Comparison of ENCODE assay signal across 9 mouse cellular contexts in genomic region chr5:136051231-136052085, GRCm38 (mm10). TPM values are rescaled to one million over a fixed set of nuclear protein-coding genes. Genes with fewer than 3 reads are reported as not detected.
DNase-seq lines count a peak whose midpoint lies in the region; ATAC-seq lines count a peak whose summit lies in the region.
"Had no signal": no experiment of that assay in that cellular context is flagged by ENCODE, and none has a peak within 500 bp of the region (broad histone marks: within the 10 kb centered on the region; RNA-seq: fewer than 3 reads in every experiment).

No protein-coding gene starts in this region.

- peaks cover 12% of the 10 kb centered on the region for H3K4me1 ChIP-seq in heart, embryonic 11.5 days (ENCODE audit: control insufficient read depth, insufficient read depth, low read length)

- peak overlapping the region; percentile 77 for H3K27ac ChIP-seq in heart, embryonic 11.5 days (ENCODE audit: low read depth, low read length)

- peak; percentile 26 to 31 for DNase-seq in layer of hippocampus, postnatal 10 days (ENCODE audit: low spot score in 2 of 2)
- no peak for DNase-seq in layer of hippocampus, postnatal 25 days (ENCODE audit: extremely low spot score in 1 of 2, low spot score in 1 of 2)
- peak; percentile 95 for DNase-seq in embryo, embryonic 10 days (ENCODE audit: low spot score)
- DNase-seq in kidney, adult 9 months: peak; percentile 85
- peak; percentile 93 for DNase-seq in mesoderm, embryonic 11.5 days (ENCODE audit: low read depth, low spot score)
- peak; percentile 60 for DNase-seq in yolk sac, embryonic 10.5 days (ENCODE audit: low spot score)

- H3K4me2 ChIP-seq in heart, embryonic 11.5 days: peak overlapping the region; percentile 40

- 15% methylated on average over 10 of the region's 10 CpGs for WGBS in heart, embryonic 11.5 days (ENCODE audit: insufficient replicate concordance)

- H3K9ac ChIP-seq in heart, embryonic 11.5 days (ENCODE audit: low read depth, low read length): peak overlapping the region; percentile 34; the same call in 1 of the 2 replicates

- H3K9me3 ChIP-seq in heart, embryonic 11.5 days (replicated peaks; ENCODE audit: control insufficient read depth, low read length): no peaks in the 10 kb centered on the region
- H3K9me3 ChIP-seq: G1E had no signal

- H3K4me3 ChIP-seq in heart, embryonic 11.5 days (ENCODE audit: low read depth, low read length): no peak overlapping the region

- H3K36me3 ChIP-seq in heart, embryonic 11.5 days (ENCODE audit: control insufficient read depth, insufficient read depth, low read length): no peaks in the 10 kb centered on the region
- H3K36me3 ChIP-seq: G1E had no signal

- peak; percentile 62; the same call in 1 of the 2 replicates for ATAC-seq in heart, embryonic 11.5 days (replicated peaks; ENCODE audit: insufficient number of reproducible peaks, low FRiP score, low TSS enrichment)
- no peak for ATAC-seq in activated CD4-positive, CD25-positive, alpha-beta regulatory T cell, adult 4 months

- no peaks in the 10 kb centered on the region for H3K27me3 ChIP-seq in heart, embryonic 11.5 days (ENCODE audit: control insufficient read depth, insufficient read depth, low read length)

RNA-seq across cellular contexts. Expression of gene Upk3bl, which starts 2.8 kb away (rescaled TPM):
- not detected for total RNA-seq in layer of hippocampus, postnatal 10 days (2021)
- total RNA-seq in layer of hippocampus, postnatal 25 days (2021): not detected
- 0.37 TPM in 1 of 2 replicates, not detected in the other for polyA plus RNA-seq in heart, embryonic 11.5 days (2014; fragmentation: Nextera tagmentation; extraction: Ambion mirVana)
- polyA plus RNA-seq in activated CD4-positive, CD25-positive, alpha-beta regulatory T cell, adult 4 months (2017; shearing (Covaris generic)): not detected
- total RNA-seq: G1E had no signal
- polyA plus RNA-seq: G1E had no signal

RNA-seq across cellular contexts. Expression of gene Upk3b, which starts 13.2 kb away (rescaled TPM):
- total RNA-seq in layer of hippocampus, postnatal 10 days (2021): not detected
- not detected for total RNA-seq in layer of hippocampus, postnatal 25 days (2021)
- 68.7 and 69.3 TPM in 2 replicates for polyA plus RNA-seq in heart, embryonic 11.5 days (2014; fragmentation: Nextera tagmentation; extraction: Ambion mirVana)
- polyA plus RNA-seq in activated CD4-positive, CD25-positive, alpha-beta regulatory T cell, adult 4 months (2017; shearing (Covaris generic)): not detected
- polyA plus RNA-seq: G1E had no signal

RNA-seq across cellular contexts. Expression of gene Rasa4, which starts 32.3 kb away (rescaled TPM):
- total RNA-seq in layer of hippocampus, postnatal 10 days (2021): 1 to 10 TPM; 4.3 to 8.5 TPM
- 1 to 10 TPM; 2.5 to 3.4 TPM for total RNA-seq in layer of hippocampus, postnatal 25 days (2021)
- polyA plus RNA-seq in heart, embryonic 11.5 days (2014; fragmentation: Nextera tagmentation; extraction: Ambion mirVana): 0.39 and 0.96 TPM in 2 replicates
- polyA plus RNA-seq in activated CD4-positive, CD25-positive, alpha-beta regulatory T cell, adult 4 months (2017; shearing (Covaris generic)): 1 to 10 TPM; 1.8 to 2.2 TPM

RNA-seq across cellular contexts. Expression of gene Dtx2, which starts 56.9 kb away (rescaled TPM):
- total RNA-seq in layer of hippocampus, postnatal 10 days (2021): 10 to 100 TPM; 10.0 to 12.4 TPM
- 1 to 10 TPM; 7.8 to 8.2 TPM for total RNA-seq in layer of hippocampus, postnatal 25 days (2021)
- 24.7 and 27.2 TPM in 2 replicates for polyA plus RNA-seq in heart, embryonic 11.5 days (2014; fragmentation: Nextera tagmentation; extraction: Ambion mirVana)
- 10 to 100 TPM; 10.6 to 13.8 TPM for polyA plus RNA-seq in activated CD4-positive, CD25-positive, alpha-beta regulatory T cell, adult 4 months (2017; shearing (Covaris generic))

Comparison
In these comparisons a context has a peak if more than half of its experiments do, and no peak if none do; other contexts are left out.
1. DNase-seq: peak in layer of hippocampus, postnatal 10 days (2 of 2), embryo, embryonic 10 days (single experiment), kidney, adult 9 months (single experiment), mesoderm, embryonic 11.5 days (single experiment) and yolk sac, embryonic 10.5 days (single experiment); none in layer of hippocampus, postnatal 25 days (0 of 2).